Mouse (Mus musculus) liver (tissue): ENCODE data around the gene Mcm3.
"Not testable (repeated sequence)": the region's sequence is repeated elsewhere in the genome, so short reads cannot be mapped to it uniquely, and the experiment has no call there.

ENCODE experiments used
- DNase-seq: peaks from one replicate; pipeline ENCODE4 v3.0.0-alpha.2; 2020; ENCODE audit warnings: mixed read lengths

The Mcm3 gene

GRCm38 (mm10) chr1:20801682-20802390 lies 18.3 kb downstream of the Mcm3 start:
- no peak for DNase-seq

GRCm38 (mm10) chr1:20801275-20801674 lies 18.8 kb downstream of the Mcm3 start:
- DNase-seq = no peak

GRCm38 (mm10) chr1:20795178-20795577 lies 24.9 kb downstream of the Mcm3 start:
- peak; percentile 46 for DNase-seq

GRCm38 (mm10) chr1:20794760-20795159 lies 25.4 kb downstream of the Mcm3 start:
- DNase-seq = no peak

GRCm38 (mm10) chr1:20791414-20791813 lies 28.7 kb downstream of the Mcm3 start:
- DNase-seq = no peak

- not testable (repeated sequence) for DNase-seq
Observed at GRCm38 (mm10) chr1:20790517-20790916, 29.6 kb downstream of the Mcm3 start, which contains the start of gene Il17f. Gene Il17f (minus strand): TSS chr1:20790617.

- no peak for DNase-seq
Observed at GRCm38 (mm10) chr1:20788419-20788818, 31.7 kb downstream of the Mcm3 start.

- no peak for DNase-seq
Observed at GRCm38 (mm10) chr1:20787046-20787445, 33.1 kb downstream of the Mcm3 start.

- no peak for DNase-seq
Observed at GRCm38 (mm10) chr1:20778366-20778765, 41.7 kb downstream of the Mcm3 start.

GRCm38 (mm10) chr1:20774026-20774730 lies 45.9 kb downstream of the Mcm3 start:
- not testable (repeated sequence) for DNase-seq

- DNase-seq = no peak
Observed at GRCm38 (mm10) chr1:20766526-20766925, 53.6 kb downstream of the Mcm3 start.

- DNase-seq = no peak
Observed at GRCm38 (mm10) chr1:20761411-20761810, 58.7 kb downstream of the Mcm3 start.

GRCm38 (mm10) chr1:20760331-20760730 lies 59.8 kb downstream of the Mcm3 start:
- DNase-seq = no peak

- no peak for DNase-seq
Observed at GRCm38 (mm10) chr1:20759799-20760198, 60.3 kb downstream of the Mcm3 start.

- DNase-seq = no peak
Observed at GRCm38 (mm10) chr1:20757586-20757985, 62.5 kb downstream of the Mcm3 start.

- no peak for DNase-seq
Observed at GRCm38 (mm10) chr1:20754439-20754838, 65.7 kb downstream of the Mcm3 start.
